Mouse (Mus musculus) limb, embryonic 13.5 days (tissue): ENCODE measurements around the gene Olfr368. TPM values are rescaled to one million over a fixed set of nuclear protein-coding genes. Genes with fewer than 3 reads are reported as not detected.
A peak's percentile ranks its signal among the peaks of the same experiment; 100 is the strongest.

Experiments
- ATAC-seq: fragments of 200-750 bp; cut with Nextera tagmentation; 2 replicates; pipeline ENCODE4 v1.8.0; 2017; ENCODE audit warnings: low read depth, moderate number of reproducible peaks, moderate TSS enrichment; ENCODE audit not compliant: low FRiP score
- H3K27ac ChIP-seq: fragments of 300-500 bp; sonication (generic); 2 replicates; pipeline ENCODE4 v1.5.1; 2015; ENCODE audit warnings: inconsistent platforms, mild to moderate bottlenecking, moderate library complexity
- H3K27me3 ChIP-seq: fragments of 300-500 bp; sonication (generic); 2 replicates; pipeline ENCODE4 v1.6.1; 2015; ENCODE audit warnings: mild to moderate bottlenecking, inconsistent platforms
- H3K36me3 ChIP-seq: fragments of 300-500 bp; sonication (generic); 2 replicates; pipeline ENCODE4 v1.6.1; 2015; ENCODE audit warnings: inconsistent platforms, mild to moderate bottlenecking, moderate library complexity
- H3K4me1 ChIP-seq: fragments of 300-500 bp; sonication (generic); 2 replicates; pipeline ENCODE4 v1.6.1; 2015; ENCODE audit warnings: inconsistent platforms
- H3K4me2 ChIP-seq: fragments of 300-500 bp; sonication (generic); replicated peaks from 2 replicates; pipeline ENCODE4 v1.6.1; 2015; ENCODE audit warnings: inconsistent platforms, mild to moderate bottlenecking, moderate library complexity
- H3K4me3 ChIP-seq: fragments of 300-500 bp; sonication (generic); 2 replicates; pipeline ENCODE4 v1.5.1; 2015; ENCODE audit warnings: moderate library complexity, mild to moderate bottlenecking, inconsistent platforms
- H3K9ac ChIP-seq: fragments of 300-500 bp; sonication (generic); 2 replicates; pipeline ENCODE4 v1.6.1; 2015; ENCODE audit warnings: mild to moderate bottlenecking, inconsistent platforms
- H3K9me3 ChIP-seq: fragments of 300-500 bp; sonication (generic); 2 replicates; pipeline ENCODE4 v1.6.1; 2016; ENCODE audit warnings: inconsistent platforms
- WGBS: fragments of 180-500 bp; shearing (Covaris S2); methylation state at CpG from one replicate; pipeline ENCODE4 v1.1.7; 2015; 5-methylcytosine and 5-hydroxymethylcytosine counted together
- polyA plus RNA-seq: library from polyadenylated mRNA; unstranded; fragments of >200 nt; fragmentation: Nextera tagmentation; extraction: Ambion mirVana; gene quantifications from 2 replicates; pipeline ENCODE4 v1.2.1, GENCODE M21; 2015

Gene Olfr368
- polyA plus RNA-seq = not detected in 2 replicates

DNA sequence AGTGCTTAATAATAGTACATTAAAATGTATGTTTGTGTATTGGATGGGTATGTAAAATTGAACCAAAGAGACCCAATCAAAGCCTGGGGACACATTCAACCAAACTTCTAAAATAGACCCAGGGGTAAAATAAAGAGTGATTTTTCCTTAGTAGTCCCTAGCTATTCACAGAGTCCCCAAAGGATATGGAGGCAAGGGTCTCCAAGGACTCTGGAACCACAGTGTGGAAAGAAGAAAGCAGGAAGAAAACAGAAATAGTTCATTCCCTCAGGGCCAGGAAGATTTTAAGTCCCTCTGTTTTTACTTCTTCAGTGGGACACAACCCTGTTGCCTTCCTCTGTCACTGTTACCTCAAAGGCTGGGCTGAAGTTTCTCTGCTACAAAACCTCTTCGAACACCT, at the start of gene Olfr368:
TSS of gene Olfr368 (plus strand) at position 301 of the 400 bp plus-strand sequence.
- H3K4me2 ChIP-seq = no peak within 1 kb of the TSS
- H3K9me3 ChIP-seq = no peaks in the 10 kb centered on the region
- 77% methylated on average over 1 of the region's 1 CpGs for WGBS
- H3K36me3 ChIP-seq = no peaks in the 10 kb centered on the region
- H3K27ac ChIP-seq = no peak within 1 kb of the TSS
- H3K4me1 ChIP-seq = no peaks in the 10 kb centered on the region
- H3K9ac ChIP-seq = no peak within 1 kb of the TSS
- no peak for ATAC-seq
- H3K4me3 ChIP-seq = no peak within 1 kb of the TSS
- H3K27me3 ChIP-seq = no peaks in the 10 kb centered on the region

DNA sequence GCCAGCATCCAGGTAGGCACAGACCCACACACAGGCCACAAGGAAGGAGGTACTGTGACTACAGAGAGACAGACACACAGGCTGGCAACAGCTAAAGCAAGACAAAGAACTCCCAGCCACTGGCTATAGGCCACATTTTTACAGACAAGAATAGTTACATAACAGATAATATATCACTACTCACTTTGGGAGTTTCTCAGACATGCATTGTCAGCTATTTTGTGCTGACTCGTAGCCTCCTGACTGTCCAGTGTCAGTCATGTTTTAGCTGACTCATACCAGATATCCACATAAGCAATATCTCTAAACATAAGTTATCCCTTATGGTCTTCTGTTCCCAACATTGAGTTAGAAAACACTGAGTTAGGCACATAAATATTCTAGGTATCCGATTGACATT, 7.0 kb downstream of the Olfr368 start:
- Histone ChIP-seq H3K9ac (no peak overlapping the region), H3K4me3 (no peak overlapping the region), H3K27ac (no peak overlapping the region), H3K36me3 (no peaks in the 10 kb centered on the region), H3K4me1 (no peaks in the 10 kb centered on the region), H3K9me3 (no peaks in the 10 kb centered on the region), H3K4me2 (no peak overlapping the region), H3K27me3 (no peaks in the 10 kb centered on the region)
- WGBS = 88% methylated on average over 2 of the region's 2 CpGs
- no peak for ATAC-seq

GRCm38 (mm10) chr2:37338497-37339187, 12.3 kb downstream of the Olfr368 start:
- no peak overlapping the region for H3K4me3 ChIP-seq
- H3K27me3 ChIP-seq = no peaks in the 10 kb centered on the region
- no peaks in the 10 kb centered on the region for H3K4me1 ChIP-seq
- WGBS = 58% methylated on average over 10 of the region's 10 CpGs
- H3K4me2 ChIP-seq = no peak overlapping the region
- H3K9ac ChIP-seq = no peak overlapping the region
- H3K27ac ChIP-seq = no peak overlapping the region
- ATAC-seq = no peak
- H3K36me3 ChIP-seq = no peaks in the 10 kb centered on the region
- no peaks in the 10 kb centered on the region for H3K9me3 ChIP-seq

DNA sequence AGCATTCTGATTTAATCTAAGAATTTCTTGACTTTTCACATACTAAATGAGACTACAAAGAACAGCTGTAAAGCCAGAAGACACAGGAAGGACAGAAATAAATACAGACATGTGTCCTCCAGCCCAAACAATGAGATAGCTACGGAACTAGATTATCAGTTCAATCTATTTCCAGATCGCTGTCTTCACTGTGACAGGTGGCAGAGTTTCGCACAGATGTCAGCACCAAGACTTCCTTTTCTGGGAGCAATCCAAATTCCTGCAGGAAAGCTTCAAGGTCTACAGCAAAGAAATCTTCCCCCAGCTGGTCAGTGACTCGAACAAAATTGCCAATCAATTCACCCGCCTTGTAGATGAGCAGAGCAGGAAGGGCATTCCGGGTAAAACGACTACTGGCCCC, 25.4 kb downstream of the Olfr368 start:
- Histone ChIP-seq H3K4me3 (no peak overlapping the region), H3K9me3 (no peaks in the 10 kb centered on the region), H3K4me2 (no peak overlapping the region), H3K27me3 (no peaks in the 10 kb centered on the region), H3K27ac (no peak overlapping the region), H3K4me1 (no peaks in the 10 kb centered on the region), H3K9ac (no peak overlapping the region), H3K36me3 (peaks cover 66% of the 10 kb centered on the region)
- WGBS = 87% methylated on average over 7 of the region's 7 CpGs
- no peak for ATAC-seq

GRCm38 (mm10) chr2:37355571-37355970, 29.3 kb downstream of the Olfr368 start:
- Histone ChIP-seq H3K27ac (no peak overlapping the region), H3K4me2 (no peak overlapping the region), H3K36me3 (peaks cover 64% of the 10 kb centered on the region), H3K27me3 (no peaks in the 10 kb centered on the region), H3K4me3 (no peak overlapping the region), H3K4me1 (peaks cover 15% of the 10 kb centered on the region), H3K9ac (no peak overlapping the region), H3K9me3 (no peaks in the 10 kb centered on the region)
- ATAC-seq = no peak
- WGBS = 97% methylated on average over 5 of the region's 5 CpGs

DNA sequence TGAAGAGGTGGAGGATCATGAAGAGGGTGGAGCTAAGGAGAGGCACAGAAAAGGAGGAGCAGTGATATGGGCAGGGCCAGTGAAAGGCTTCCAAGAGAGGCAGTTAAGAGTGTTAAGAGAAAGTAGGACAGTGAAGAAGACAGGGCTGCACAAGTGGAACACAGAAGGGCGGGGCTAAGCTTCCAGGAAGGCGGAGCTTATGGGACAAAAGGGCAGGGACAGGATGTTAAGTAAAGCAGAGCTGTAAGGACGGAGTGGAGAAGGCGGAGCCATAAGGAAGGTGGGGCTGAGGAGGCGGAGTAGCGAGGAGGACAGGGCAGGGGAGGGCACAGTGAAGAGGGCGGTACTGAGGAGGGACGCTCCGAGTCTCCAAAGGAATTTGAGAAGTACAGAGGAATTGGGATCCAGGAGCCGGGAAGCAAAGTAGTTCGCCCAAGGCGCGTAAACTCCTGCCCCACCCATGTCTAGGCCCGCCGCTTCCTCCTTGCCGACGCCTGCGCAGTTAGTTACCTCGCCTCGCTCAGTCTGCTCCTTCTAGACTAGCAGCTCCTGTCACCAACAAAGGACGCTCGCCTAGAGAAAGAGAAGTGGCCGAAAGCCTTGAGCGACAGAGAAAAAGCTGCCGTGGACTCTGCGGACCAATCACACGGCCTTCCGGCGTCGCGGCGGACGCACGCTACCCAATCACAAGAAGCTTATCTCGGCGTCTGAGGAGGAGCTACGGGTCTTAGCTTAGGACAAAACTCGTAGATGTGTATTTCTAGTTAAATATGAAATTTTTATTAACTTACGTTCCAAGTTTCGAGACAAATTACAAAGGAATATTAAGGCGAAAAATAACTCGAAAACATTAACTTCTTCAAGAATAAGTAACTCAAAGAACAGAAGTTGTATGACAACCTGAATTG, 32.6 kb downstream of the Olfr368 start, which contains the start of gene Pdcl:
TSS of gene Pdcl (minus strand) at position 700 of the 908 bp plus-strand sequence.
- no peaks in the 10 kb centered on the region for H3K27me3 ChIP-seq
- H3K4me1 ChIP-seq = peaks cover 15% of the 10 kb centered on the region
- peak; percentile 99 for ATAC-seq
- peak within 1 kb of the TSS; percentile 81 for H3K9ac ChIP-seq
- peak within 1 kb of the TSS; percentile 73 for H3K4me3 ChIP-seq
- H3K36me3 ChIP-seq = peaks cover 34% of the 10 kb centered on the region
- WGBS = under 1% methylated on average over 42 of the region's 42 CpGs
- no peaks in the 10 kb centered on the region for H3K9me3 ChIP-seq
- peak within 1 kb of the TSS; percentile 98 for H3K27ac ChIP-seq
- peak within 1 kb of the TSS; percentile 75 for H3K4me2 ChIP-seq

GRCm38 (mm10) chr2:37359908-37360307, 33.6 kb downstream of the Olfr368 start:
- Histone ChIP-seq H3K9ac (no peak overlapping the region), H3K27ac (no peak overlapping the region), H3K4me1 (peaks cover 15% of the 10 kb centered on the region), H3K36me3 (peaks cover 24% of the 10 kb centered on the region), H3K9me3 (no peaks in the 10 kb centered on the region), H3K4me2 (peak overlapping the region; percentile 75), H3K4me3 (peak overlapping the region; percentile 73; the same call in 1 of the 2 replicates), H3K27me3 (no peaks in the 10 kb centered on the region)
- ATAC-seq = no peak
- WGBS = 91% methylated on average over 2 of the region's 2 CpGs

DNA sequence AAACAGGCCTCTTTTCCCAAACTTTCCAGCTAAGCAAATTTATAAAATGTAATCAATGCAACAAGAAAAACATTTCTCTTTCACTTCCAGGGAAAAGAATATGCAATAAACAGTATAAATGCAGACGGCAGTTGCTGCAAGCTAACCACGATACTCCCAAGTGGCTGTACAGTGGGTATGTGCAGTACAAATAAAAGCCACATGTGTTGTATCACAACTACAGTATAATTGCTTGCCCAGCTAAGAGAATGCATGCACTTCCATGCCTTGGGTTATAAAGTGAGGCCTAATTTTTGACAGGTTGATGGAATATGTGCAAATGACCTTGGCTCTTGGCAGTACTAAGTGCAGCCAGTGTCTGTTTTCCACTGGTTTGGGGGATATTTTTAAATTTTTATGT, 44.3 kb downstream of the Olfr368 start:
- WGBS = 42% methylated on average over 2 of the region's 2 CpGs
- H3K4me3 ChIP-seq = no peak overlapping the region
- H3K27ac ChIP-seq = no peak overlapping the region
- no peaks in the 10 kb centered on the region for H3K27me3 ChIP-seq
- no peaks in the 10 kb centered on the region for H3K9me3 ChIP-seq
- peaks cover 20% of the 10 kb centered on the region for H3K36me3 ChIP-seq
- H3K4me1 ChIP-seq = no peaks in the 10 kb centered on the region
- no peak overlapping the region for H3K9ac ChIP-seq
- no peak for ATAC-seq
- H3K4me2 ChIP-seq = no peak overlapping the region

GRCm38 (mm10) chr2:37376018-37376417, 49.7 kb downstream of the Olfr368 start:
- Histone ChIP-seq H3K4me3 (no peak overlapping the region), H3K4me1 (no peaks in the 10 kb centered on the region), H3K27me3 (no peaks in the 10 kb centered on the region), H3K9ac (no peak overlapping the region), H3K9me3 (no peaks in the 10 kb centered on the region), H3K27ac (no peak overlapping the region), H3K4me2 (no peak overlapping the region), H3K36me3 (peaks cover 46% of the 10 kb centered on the region)
- no peak for ATAC-seq
- WGBS = 97% methylated on average over 1 of the region's 1 CpGs

DNA sequence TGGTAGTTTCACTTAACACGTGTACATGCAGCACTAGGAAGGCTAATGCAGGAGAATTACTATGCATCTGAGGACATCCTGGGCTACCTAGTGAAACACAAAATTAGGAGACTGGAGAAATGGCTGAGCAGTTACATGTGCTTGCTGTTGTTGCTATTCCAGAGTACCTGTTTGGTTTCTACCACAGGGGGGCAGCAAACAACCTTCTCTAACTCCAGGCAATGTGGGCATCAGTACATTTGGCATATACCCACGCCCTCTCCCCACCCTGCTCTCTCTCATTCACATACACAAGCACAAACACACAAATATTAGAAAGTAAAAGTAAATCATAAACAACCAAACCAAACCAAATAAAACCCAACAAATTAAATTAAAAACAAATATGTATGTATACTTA, 53.9 kb downstream of the Olfr368 start:
- H3K27ac ChIP-seq = no peak overlapping the region
- no peaks in the 10 kb centered on the region for H3K4me1 ChIP-seq
- H3K9ac ChIP-seq = no peak overlapping the region
- ATAC-seq = no peak
- H3K4me2 ChIP-seq = no peak overlapping the region
- no peaks in the 10 kb centered on the region for H3K27me3 ChIP-seq
- 69% methylated on average over 2 of the region's 2 CpGs for WGBS
- H3K9me3 ChIP-seq = no peaks in the 10 kb centered on the region
- peaks cover 55% of the 10 kb centered on the region for H3K36me3 ChIP-seq
- H3K4me3 ChIP-seq = no peak overlapping the region
